8 mouse cellular contexts compared by ENCODE assay signal in genomic region chr10:117417772-117418667, GRCm38 (mm10). TPM values are rescaled to one million over a fixed set of nuclear protein-coding genes. Genes with fewer than 3 reads are reported as not detected.
A peak's percentile ranks its signal among the peaks of the same experiment; 100 is the strongest.
DNase-seq lines count a peak whose midpoint lies in the region; ATAC-seq and TF ChIP-seq lines count a peak whose summit lies in the region.

No protein-coding gene starts in this region.

- no peak for TF ChIP-seq POLR2A in lung, adult 2 months (IDR thresholded peaks at IDR 0.05; ENCODE audit: borderline replicate concordance, extremely low read depth, low read depth, low read length)

- TF ChIP-seq CTCF in lung, adult 2 months (IDR thresholded peaks at IDR 0.05; ENCODE audit: insufficient read depth, low read length): no peak
- no peak for TF ChIP-seq CTCF in stomach, postnatal 0 days (IDR thresholded peaks at IDR 0.05; ENCODE audit: low read depth)

- peak overlapping the region; percentile 48; the same call in 1 of the 2 replicates for H3K9ac ChIP-seq in heart, embryonic 13.5 days
- H3K9ac ChIP-seq in stomach, postnatal 0 days (ENCODE audit: low read length): no peak overlapping the region

- peak overlapping the region; percentile 33; the same call in 1 of the 2 replicates for H3K27ac ChIP-seq in heart, embryonic 13.5 days (replicated peaks)
- H3K27ac ChIP-seq in stomach, postnatal 0 days (replicated peaks): no peak overlapping the region

- no peaks in the 10 kb centered on the region for H3K36me3 ChIP-seq in heart, embryonic 13.5 days
- H3K36me3 ChIP-seq in stomach, postnatal 0 days (ENCODE audit: control insufficient read depth, insufficient read depth, low read length): no peaks in the 10 kb centered on the region

- H3K27me3 ChIP-seq in heart, embryonic 13.5 days (replicated peaks): peaks cover 4% of the 10 kb centered on the region
- no peaks in the 10 kb centered on the region for H3K27me3 ChIP-seq in stomach, postnatal 0 days (ENCODE audit: control insufficient read depth, insufficient read depth, low read length)

- no peak for ATAC-seq in heart, embryonic 13.5 days (ENCODE audit: extremely low read depth, insufficient number of reproducible peaks, low FRiP score, low TSS enrichment)
- peak; percentile 45; the same call in 1 of the 2 replicates for ATAC-seq in stomach, postnatal 0 days (ENCODE audit: low FRiP score, low TSS enrichment)

- H3K4me2 ChIP-seq in heart, embryonic 13.5 days: peak overlapping the region; percentile 78
- peak overlapping the region; percentile 41 for H3K4me2 ChIP-seq in stomach, postnatal 0 days (replicated peaks; ENCODE audit: low read depth)

- DNase-seq in lung, adult 2 months: no peak
- no peak for DNase-seq in lung, adult 18-20 months
- peak; percentile 46 for DNase-seq in brain, embryonic 18.5 days (ENCODE audit: low read depth, low spot score)
- peak; percentile 50 for DNase-seq in layer of hippocampus, adult 9-10 months (ENCODE audit: low spot score)
- DNase-seq in mesoderm, embryonic 11.5 days (ENCODE audit: low read depth, low spot score): peak; percentile 43
- DNase-seq in stomach, postnatal 0 days (ENCODE audit: low spot score): no peak
- no peak for DNase-seq in thymus, postnatal 36 days

- peaks cover 3% of the 10 kb centered on the region; the same call in 1 of the 2 replicates for H3K4me1 ChIP-seq in lung, adult 2 months (ENCODE audit: control insufficient read depth, insufficient read depth, low read length)
- H3K4me1 ChIP-seq in heart, embryonic 13.5 days: peaks cover 15% of the 10 kb centered on the region
- H3K4me1 ChIP-seq in stomach, postnatal 0 days (replicated peaks; ENCODE audit: control insufficient read depth, insufficient read depth): no peaks in the 10 kb centered on the region; the same call in 1 of the 2 replicates

- no peak for TF ChIP-seq EP300 in stomach, postnatal 0 days (optimal IDR thresholded peaks at IDR 0.05)

- WGBS in lung, adult 2 months: 13% methylated on average over 18 of the region's 18 CpGs
- WGBS in heart, embryonic 13.5 days: 17% methylated on average over 18 of the region's 18 CpGs
- WGBS in stomach, postnatal 0 days: 18% methylated on average over 18 of the region's 18 CpGs

- no peaks in the 10 kb centered on the region for H3K9me3 ChIP-seq in heart, embryonic 13.5 days
- no peaks in the 10 kb centered on the region for H3K9me3 ChIP-seq in stomach, postnatal 0 days (ENCODE audit: control insufficient read depth, low read length)

- peak overlapping the region; percentile 5 for H3K4me3 ChIP-seq in lung, adult 2 months (replicated peaks; ENCODE audit: extremely low read depth, low read depth, low read length)
- H3K4me3 ChIP-seq in heart, embryonic 13.5 days: peak overlapping the region; percentile 47
- peak overlapping the region; percentile 21 for H3K4me3 ChIP-seq in stomach, postnatal 0 days (ENCODE audit: low read depth, low read length)

RNA-seq across cellular contexts. Expression of gene Cpsf6, which starts 38.2 kb away (rescaled TPM):
- polyA plus RNA-seq in lung, adult 2 months (2012; rRNA removed): 51.7 and 57.9 TPM in 2 replicates
- 76.7 and 91.9 TPM in 2 replicates for polyA plus RNA-seq in heart, embryonic 13.5 days (2015; fragmentation: Nextera tagmentation; extraction: Ambion mirVana)
- polyA plus RNA-seq in stomach, postnatal 0 days (2015; fragmentation: Nextera tagmentation; extraction: Ambion mirVana): 52.5 and 53.6 TPM in 2 replicates

Comparison
In these comparisons a context has a peak if more than half of its experiments do, and no peak if none do; other contexts are left out.
1. DNase-seq: peak in brain, embryonic 18.5 days (single experiment), layer of hippocampus, adult 9-10 months (single experiment) and mesoderm, embryonic 11.5 days (single experiment); none in lung, adult 2 months (single experiment), lung, adult 18-20 months (0 of 2), stomach, postnatal 0 days (single experiment) and thymus, postnatal 36 days (0 of 2).
2. Peak in every context shown above with its lines, with median percentiles within 50 percentile points of each other: H3K4me3 ChIP-seq.